Mouse (Mus musculus): ENCODE data around the gene Tent4b.

The Tent4b gene

GRCm38 (mm10) chr8:88228286-88228685 is 29.3 kb downstream of the Tent4b start:
- DNase-seq (ENCODE audit: low spot score) = peak; percentile 85

GRCm38 (mm10) chr8:88228800-88229199 is 29.8 kb downstream of the Tent4b start:
- DNase-seq (ENCODE audit: low spot score) = peak; percentile 35

GRCm38 (mm10) chr8:88236666-88237065 is 37.7 kb downstream of the Tent4b start:
- no peak for DNase-seq (ENCODE audit: low spot score)

GRCm38 (mm10) chr8:88237606-88238005 is 38.6 kb downstream of the Tent4b start:
- no peak for DNase-seq (ENCODE audit: low spot score)

- no peak for DNase-seq (ENCODE audit: low spot score)
These were observed 40.3 kb downstream of the Tent4b start for GRCm38 (mm10) chr8:88239277-88239676.

GRCm38 (mm10) chr8:88241871-88242270 is 42.9 kb downstream of the Tent4b start:
- no peak for DNase-seq (ENCODE audit: low spot score)

GRCm38 (mm10) chr8:88244298-88244697 is 45.3 kb downstream of the Tent4b start:
- DNase-seq (ENCODE audit: low spot score) = peak; percentile 76

- DNase-seq (ENCODE audit: low spot score) = peak; percentile 40
These were observed 53.8 kb downstream of the Tent4b start for GRCm38 (mm10) chr8:88252791-88253190.

GRCm38 (mm10) chr8:88254957-88255356 is 55.9 kb downstream of the Tent4b start:
- DNase-seq (ENCODE audit: low spot score) = no peak

GRCm38 (mm10) chr8:88258024-88258423 is 59.0 kb downstream of the Tent4b start:
- DNase-seq (ENCODE audit: low spot score) = no peak

GRCm38 (mm10) chr8:88258544-88258943 is 59.5 kb downstream of the Tent4b start:
- DNase-seq (ENCODE audit: low spot score) = no peak

- no peak for DNase-seq (ENCODE audit: low spot score)
These were observed 61.5 kb downstream of the Tent4b start for GRCm38 (mm10) chr8:88260466-88260980.

- no peak for DNase-seq (ENCODE audit: low spot score)
These were observed 64.0 kb downstream of the Tent4b start for GRCm38 (mm10) chr8:88262831-88263635.

- no peak for DNase-seq (ENCODE audit: low spot score)
These were observed 66.5 kb downstream of the Tent4b start for GRCm38 (mm10) chr8:88265511-88265910.

GRCm38 (mm10) chr8:88266170-88266800 is 67.3 kb downstream of the Tent4b start:
- peak; percentile 79 for DNase-seq (ENCODE audit: low spot score)

GRCm38 (mm10) chr8:88266801-88267403 is 67.9 kb downstream of the Tent4b start:
- no peak for DNase-seq (ENCODE audit: low spot score)

GRCm38 (mm10) chr8:88269107-88269875 is 70.3 kb downstream of the Tent4b start:
- no peak for DNase-seq (ENCODE audit: low spot score)

GRCm38 (mm10) chr8:88270086-88270485 is 71.1 kb downstream of the Tent4b start:
- DNase-seq (ENCODE audit: low spot score) = no peak

GRCm38 (mm10) chr8:88272231-88273050 is 73.4 kb downstream of the Tent4b start, which contains the start of gene Adcy7:
Gene Adcy7 (plus strand): TSS chr8:88272403.
- DNase-seq (ENCODE audit: low spot score) = no peak

GRCm38 (mm10) chr8:88273051-88273430 is 74.0 kb downstream of the Tent4b start:
- no peak for DNase-seq (ENCODE audit: low spot score)

- DNase-seq (ENCODE audit: low spot score) = no peak
These were observed 75.1 kb downstream of the Tent4b start for GRCm38 (mm10) chr8:88274090-88274489.

Measured in adipocyte (in vitro differentiated cells).